Mouse (Mus musculus) testis, postnatal 14 days (tissue): ENCODE results near the gene Gm1123.

Experiments
- DNase-seq: peaks from one replicate; pipeline ENCODE4 v3.0.0; 2021; ENCODE audit warnings: low spot score

Gm1123 gene

DNA sequence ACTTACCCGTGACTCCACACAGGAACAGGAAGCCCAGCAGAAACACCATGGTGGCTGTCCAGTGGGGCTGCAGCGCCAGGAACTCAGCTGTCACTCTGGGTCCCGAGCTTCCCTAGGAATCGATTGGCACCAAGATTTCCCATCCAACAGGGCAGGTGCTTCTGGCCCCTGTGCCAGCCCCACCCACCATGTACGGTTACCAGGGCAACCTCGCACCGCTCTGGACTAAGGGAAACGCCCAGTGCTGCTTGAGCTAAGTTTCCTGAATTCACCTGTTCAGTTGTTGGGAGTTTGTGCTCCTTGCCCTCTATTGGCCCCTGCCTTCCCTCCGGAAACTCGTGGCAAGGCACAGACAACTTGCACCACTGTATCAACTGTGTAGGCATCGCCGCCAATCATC, at the start of gene Gm1123:
Gene Gm1123 (minus strand): TSS at position 141 of the 400 bp plus-strand sequence.
- no peak for DNase-seq

DNA sequence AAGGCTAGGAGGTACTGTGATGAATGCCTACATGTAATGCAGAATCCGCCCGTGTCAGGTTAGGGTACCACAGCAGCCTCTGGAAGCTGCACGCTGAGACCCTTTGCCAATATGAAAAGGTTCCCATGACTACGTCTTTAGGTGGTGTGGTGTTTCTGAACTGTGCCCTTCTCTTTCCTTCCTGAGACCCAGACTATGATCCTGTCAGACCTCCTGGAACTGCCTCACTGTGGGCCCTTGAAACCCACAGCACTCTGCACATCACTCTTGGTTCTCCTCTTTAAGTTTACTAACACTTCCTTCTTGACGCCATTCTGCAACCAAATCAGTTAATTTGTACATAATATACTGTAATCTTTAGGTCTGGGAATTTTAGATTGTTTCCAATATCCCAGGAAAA, 46.2 kb upstream of the Gm1123 start:
- DNase-seq, result no peak

DNA sequence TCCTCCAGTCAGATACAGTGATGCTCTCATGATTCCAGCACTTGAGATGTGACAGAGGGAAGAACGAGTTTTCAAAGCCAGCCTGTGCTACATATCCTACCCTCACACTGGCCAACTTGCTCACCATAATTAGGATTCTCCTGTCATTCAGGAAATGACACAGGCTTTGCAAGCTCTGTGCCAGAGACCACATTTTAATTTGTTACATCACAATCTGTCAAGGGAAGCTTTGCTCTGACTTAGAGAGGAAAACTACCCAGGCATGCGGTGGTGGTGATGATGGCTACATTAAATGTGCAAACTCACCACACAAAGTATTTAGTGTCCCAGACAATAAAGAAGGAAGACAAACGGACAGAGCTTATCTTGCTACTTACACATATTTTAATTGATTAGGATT, 45.8 kb upstream of the Gm1123 start:
- DNase-seq, result no peak

DNA sequence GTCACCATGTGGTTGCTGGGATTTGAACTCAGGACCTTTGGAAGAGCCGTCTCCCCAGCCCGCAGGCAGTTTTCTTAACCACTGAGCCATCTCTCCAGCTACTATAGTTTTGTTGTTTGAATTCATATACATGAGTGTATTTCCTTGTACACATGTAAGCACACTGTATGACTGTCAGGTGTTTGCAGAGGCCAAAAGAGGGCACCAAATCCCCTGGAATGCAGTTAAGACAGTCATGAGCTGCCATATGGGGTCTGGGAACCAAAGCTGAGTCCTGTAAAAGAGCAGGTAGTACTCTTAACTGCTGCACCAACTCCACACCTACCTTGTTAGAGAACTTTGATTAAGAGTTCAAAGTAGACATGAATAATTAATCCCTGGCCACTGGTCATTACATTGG, 45.1 kb upstream of the Gm1123 start:
- DNase-seq, result no peak

DNA sequence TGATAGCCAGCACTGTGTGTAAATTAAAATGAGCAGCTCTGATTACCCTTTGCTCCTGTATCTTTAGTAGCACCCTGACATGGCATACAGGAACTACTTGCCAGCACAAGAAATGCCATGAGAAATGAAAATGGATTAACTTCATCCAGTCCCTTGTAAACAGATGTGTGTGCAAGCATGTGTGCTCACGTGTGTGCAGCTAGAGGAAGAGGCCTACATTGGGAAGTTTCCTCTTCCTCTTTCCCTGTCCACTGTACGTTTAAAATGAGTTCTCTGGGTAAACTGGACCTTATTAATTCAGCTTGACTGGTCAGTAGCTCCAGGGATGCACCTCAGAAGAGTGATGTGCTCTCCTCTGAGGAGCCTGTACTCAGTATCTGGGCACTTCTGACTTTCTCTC, 38.9 kb upstream of the Gm1123 start:
- no peak for DNase-seq

DNA sequence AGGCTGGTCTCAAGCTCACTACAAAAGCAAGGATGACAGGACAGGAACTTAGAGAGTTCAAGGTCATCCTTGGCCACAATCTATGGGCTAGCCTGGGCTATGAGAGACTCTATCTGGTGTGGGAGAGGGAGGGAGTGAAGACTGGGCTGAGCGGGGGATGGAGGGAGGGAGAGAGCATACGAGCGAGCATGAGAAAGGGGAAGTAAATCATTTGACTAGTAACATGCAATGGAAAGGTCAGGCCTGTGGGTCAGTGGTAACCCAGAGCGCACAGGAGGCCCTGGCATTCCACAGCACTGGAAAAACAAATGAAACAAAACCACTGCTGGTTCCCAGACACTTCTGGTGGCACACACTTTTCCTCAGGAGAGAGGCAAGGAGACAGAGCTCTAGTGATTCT, 37.0 kb upstream of the Gm1123 start:
- DNase-seq, result no peak

DNA sequence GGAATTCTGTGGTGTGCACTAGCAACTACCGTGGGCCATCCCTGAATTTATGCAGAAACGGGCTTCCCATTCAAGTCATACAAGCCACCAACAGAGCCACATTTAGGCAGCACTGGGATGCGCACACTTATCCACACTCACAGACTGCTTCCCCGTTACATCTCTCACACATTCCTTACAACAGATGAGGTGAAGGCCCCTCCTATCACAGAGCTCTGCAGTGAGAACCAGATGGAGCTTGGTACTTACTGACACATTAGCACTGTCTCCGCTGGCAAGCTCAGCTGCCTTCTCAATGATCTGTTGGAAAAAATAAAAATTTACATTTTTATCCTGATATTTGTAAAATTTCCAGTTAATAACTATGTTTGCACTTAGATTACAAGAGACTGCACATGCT, 29.8 kb upstream of the Gm1123 start:
- DNase-seq, result no peak

DNA sequence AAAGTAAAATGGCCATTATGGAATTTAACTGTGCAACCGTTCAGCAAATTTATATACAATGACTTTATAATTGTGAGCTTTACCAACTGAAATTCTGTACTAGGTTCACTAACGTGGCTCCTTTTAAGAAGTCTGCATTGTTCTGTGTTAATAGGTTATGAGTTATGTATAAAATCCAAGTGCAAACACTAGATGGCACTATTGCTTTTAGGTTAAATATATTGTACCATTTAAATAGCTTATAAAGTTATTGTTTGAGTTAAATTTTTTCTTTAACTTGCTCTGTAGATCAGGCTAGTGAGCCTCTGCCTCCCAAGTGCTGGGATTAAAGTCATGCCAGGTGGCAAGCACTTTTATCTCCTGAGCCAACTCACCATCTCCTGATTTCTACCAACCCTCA, 28.7 kb upstream of the Gm1123 start:
- no peak for DNase-seq

DNA sequence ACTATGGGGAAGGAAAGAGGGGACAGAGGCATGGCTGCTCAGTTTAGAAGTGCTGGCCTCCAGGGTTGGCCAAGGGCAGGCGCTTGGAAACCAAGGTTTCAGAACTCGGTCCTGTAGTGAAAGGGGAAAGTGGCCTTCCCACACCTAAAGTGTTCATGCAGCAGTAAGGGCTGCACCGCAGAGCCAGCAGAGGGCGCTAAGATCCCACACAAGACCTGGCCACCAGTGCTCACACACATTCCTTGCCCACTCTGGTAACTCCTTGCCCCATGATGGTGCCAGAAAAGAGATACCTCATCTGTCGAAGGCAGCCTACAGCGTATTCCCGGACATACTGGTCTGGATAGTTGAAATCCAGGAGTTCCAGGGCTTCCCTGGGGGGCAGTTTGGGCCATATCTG, 27.0 kb upstream of the Gm1123 start:
- DNase-seq, result peak; percentile 45

DNA sequence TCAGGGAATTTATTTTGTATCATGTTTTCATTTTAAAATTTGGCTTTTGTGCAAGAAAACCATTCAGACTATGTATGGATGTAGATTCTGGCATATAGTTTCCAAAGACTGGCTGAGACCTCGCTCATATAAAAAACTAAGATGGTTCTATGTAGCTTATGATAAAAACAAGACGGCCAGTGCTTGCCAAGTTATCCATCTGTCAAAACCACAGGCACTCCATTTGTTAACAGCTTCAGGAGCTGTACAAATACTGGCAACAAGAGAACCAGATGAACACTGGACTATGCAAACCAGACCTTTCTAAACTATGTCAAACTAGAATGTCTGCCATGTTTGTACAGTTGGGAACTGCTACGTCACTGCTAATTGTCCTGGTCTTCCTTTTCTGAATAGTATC, 22.2 kb upstream of the Gm1123 start:
- DNase-seq, result no peak

DNA sequence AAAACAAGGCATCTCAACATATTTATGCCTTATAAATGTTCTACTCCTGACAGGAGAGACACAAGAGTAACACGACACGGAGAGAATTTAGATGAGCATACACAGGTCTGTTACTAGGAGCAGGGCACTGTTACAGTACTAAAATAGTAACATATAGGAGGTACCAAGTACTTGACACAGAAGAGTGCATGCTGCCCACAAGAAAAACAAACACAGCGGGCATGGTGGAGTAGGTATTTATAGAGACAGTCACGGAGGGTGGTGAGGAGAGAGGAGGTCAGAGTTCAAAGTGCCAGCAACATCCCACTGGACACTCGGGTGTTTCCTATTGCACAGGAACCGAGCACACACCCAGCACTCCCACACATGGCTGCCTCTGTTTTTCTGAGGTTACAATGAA, 14.2 kb upstream of the Gm1123 start:
- DNase-seq, result no peak

DNA sequence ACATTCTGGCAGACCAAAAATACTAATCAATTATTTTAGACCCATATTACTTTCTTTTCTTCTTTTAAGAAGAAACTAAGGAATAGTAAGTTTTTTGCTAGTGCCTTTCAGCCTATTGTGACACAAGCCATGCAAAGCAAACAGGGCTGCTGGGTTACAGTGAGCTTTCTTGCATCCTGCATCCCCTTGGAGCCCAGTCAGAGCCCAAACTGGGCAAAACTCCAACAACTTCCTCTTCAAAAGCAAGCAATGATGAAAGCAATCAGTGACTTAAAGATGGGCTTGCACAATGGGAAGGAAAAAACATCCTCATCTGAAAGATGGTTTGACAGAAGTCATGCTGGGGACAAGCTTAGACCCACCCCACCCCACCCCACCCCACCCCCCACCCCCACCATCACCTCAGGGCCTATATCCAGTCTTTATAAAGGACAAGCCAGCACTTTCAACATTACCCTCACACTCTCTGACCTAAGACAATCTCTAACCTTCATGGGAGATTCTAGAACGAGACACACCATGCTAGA, 13.3 kb upstream of the Gm1123 start:
- no peak for DNase-seq

DNA sequence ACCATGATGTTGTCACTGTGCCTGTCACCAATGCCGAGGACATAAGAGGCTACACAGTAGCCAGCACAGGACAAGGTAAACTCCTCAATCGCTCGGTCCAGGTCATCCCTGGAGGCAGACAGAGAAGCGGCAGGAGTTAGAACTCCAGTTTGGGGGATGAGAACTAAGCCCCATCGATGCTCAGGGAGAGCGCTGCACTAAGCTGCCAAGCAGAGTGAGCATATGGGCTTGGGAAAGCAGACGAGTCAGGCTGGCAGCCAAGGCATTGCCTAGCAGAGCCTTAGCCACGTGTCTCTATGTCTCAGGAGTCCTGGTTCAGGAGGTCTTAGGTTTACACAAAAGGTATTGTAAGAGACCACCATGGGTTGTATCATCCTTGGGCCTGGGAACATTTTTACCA, 9.2 kb upstream of the Gm1123 start:
- no peak for DNase-seq

DNA sequence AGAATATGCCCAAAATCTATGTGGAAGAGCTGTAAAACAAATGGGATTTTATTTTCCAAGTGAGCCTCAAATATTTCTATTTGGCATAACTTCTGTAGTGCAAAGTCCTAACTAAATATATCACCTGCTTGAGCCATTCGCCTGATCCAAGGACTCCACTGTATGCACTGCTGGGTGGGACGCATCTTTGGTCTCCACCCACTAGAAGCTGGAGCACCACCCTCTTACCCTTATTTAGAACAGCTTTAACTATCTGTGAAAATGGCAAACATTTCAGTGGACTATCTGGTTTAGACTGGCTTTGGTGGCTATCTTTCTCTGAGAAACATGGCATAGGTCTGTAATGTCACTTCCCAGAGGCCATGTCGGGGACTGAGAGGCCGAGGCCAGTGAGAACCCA, 7.1 kb upstream of the Gm1123 start:
- no peak for DNase-seq

DNA sequence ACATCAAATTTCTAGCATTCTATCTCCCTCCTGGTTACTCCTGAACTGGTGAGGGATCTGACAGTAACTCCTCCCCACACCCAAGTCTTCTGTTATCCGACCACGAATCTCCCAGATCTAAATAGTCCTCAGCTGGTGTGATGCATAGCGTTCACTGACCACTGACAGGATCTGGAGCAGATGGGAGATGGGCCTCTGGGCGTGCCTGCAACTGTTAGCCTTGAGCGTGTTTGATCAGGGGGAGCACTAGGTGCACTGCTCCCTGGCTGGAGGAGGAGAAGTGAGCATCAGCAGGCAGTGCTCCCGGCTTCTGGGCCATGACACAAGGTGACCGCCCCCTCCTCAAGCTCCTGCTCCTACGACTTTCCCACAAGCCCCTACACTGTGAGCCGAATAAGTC, 6.5 kb upstream of the Gm1123 start:
- no peak for DNase-seq

DNA sequence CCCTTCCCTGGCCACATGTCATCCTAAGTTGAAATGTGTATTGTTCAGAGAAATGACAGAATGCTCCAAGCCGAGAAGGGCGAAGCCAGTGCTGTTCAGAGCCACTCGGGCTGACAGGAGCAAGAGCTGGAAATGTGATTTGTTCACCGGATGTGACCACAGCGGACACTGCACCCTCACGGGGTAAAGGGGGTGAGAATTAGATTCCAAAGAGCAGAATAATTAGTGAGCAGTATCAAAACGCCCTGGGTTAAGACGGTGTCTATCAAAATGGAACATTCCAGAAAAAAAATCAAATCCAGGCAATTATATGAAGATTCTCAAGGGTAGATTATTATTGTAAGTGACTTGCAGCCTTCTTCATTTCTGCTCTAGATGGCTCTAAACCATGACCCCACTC, 1.4 kb downstream of the Gm1123 start:
- DNase-seq, result no peak

DNA sequence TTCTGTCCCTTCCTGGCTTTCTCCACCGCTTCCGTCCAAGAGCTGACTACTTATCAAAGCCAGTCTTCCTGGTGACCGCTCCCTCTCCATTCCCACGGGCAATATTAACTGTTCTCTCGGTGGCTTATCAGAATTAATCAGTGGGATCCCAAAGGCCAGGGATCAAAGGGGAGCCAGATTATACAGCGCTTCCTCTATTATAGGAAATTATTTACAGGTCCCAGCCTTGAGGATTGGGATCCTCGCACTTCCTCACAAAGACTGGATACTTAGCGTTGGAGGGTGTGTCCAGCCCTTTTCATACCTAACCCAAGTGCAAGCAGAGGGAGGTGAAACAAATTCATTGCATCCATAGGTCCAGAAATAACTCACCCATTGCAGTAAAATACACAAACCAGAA, 3.5 kb downstream of the Gm1123 start:
- no peak for DNase-seq

DNA sequence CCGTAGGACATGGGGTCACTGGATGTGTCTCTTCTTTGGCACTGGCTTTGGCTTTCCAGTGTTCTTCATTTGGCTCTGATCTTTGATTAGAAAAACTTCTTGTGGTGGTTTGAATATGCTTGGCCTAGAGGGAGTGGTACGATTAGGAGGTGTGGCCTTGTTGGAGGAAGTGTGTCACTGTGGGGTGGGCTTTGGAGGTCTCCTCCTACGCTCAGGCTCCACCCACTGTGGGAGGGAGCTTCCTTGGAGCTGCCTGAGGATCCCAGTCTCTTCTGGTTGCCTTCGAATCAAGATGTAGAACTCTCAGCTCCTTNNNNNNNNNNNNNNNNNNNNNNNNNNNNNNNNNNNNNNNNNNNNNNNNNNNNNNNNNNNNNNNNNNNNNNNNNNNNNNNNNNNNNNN, 13.8 kb downstream of the Gm1123 start:
- DNase-seq, result no peak

DNA sequence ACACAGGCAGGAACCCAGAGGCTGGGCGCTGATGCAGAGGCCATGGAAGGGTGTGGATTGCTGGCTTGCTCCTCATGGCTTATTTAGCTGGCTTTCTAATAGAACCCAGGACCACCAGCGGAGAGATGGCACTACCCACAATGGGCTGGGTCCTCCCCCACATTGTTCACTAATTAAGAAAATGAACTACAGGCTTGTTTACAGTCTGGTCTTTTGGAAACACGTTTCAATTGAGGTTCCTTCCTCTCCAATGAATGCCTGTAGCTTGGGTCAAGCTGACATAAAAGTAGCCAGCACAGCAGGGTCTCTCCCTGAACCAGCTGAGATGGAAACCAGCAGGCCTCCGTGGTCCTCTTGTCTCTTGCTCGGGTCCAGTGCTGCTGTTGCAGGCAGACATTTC, 14.3 kb downstream of the Gm1123 start:
- no peak for DNase-seq

DNA sequence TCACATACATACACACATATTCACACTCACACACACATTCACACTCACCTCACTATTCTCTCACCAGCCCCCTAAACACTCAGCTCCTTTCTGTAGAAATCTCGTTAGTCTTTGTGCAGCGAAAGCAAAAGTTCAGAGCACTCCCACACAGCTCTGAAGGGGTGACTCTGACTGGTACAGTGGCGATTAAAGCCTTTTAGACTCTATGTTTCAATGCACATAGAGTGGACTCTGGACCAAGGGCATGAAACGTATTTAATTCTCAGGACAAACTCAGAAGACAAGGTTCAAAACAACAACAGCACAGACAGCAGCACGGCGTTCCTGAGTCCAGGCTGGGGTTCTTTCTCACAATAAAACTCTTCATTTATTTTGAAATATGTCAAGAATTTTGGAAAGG, 17.8 kb downstream of the Gm1123 start:
- no peak for DNase-seq

DNA sequence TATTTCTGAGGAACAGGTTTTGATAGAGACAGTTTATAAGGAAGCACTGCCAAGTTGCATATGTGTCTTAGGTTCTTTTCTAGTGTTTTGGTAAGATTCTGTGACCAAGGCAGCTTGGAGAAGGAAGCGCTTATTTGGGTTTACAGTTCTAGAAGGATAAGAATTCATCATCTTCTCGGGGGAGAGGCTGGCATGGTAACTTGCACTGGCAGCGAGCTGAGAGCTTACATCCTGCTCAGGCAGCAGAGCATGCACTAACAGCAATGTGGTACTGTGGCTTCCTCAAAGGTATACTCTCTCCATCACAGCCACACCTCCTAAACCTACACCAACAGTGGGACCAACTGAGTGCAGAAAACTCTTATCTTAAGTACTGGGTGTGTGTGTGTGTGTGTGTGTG, 18.8 kb downstream of the Gm1123 start:
- no peak for DNase-seq

DNA sequence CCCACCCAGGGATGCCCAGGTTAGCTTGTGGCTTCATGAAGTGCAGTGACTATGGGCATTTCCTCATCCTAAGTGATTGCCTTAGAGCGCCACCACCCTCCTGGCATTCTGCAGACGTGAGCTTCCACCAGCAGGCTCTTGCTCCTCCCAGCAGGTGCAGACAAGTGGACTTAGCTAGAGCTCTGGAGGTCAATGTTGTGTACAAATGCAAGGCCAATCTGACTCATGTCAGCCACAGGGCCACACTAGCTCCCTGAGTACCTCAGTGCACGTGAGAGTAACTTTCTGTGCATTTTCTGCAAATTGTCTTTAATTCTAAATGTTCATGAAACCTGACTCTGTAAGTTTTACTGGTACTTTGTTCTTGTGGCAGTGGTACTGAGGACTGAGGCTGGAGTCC, 19.2 kb downstream of the Gm1123 start:
- no peak for DNase-seq

DNA sequence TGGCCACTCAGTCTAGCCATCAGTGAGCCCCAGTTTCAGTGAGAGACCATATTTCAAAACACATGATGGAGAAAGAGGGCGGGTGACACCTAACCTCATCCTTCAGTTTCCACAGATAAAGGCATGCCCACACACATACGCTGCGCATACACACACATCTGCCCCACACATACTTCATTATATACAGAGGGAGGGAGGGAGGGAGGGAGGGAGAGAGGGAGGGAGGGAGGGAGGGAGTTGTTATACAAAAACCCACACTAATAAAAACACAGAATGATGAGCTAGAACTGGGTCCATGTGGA, 25.7 kb downstream of the Gm1123 start:
- no peak for DNase-seq

DNA sequence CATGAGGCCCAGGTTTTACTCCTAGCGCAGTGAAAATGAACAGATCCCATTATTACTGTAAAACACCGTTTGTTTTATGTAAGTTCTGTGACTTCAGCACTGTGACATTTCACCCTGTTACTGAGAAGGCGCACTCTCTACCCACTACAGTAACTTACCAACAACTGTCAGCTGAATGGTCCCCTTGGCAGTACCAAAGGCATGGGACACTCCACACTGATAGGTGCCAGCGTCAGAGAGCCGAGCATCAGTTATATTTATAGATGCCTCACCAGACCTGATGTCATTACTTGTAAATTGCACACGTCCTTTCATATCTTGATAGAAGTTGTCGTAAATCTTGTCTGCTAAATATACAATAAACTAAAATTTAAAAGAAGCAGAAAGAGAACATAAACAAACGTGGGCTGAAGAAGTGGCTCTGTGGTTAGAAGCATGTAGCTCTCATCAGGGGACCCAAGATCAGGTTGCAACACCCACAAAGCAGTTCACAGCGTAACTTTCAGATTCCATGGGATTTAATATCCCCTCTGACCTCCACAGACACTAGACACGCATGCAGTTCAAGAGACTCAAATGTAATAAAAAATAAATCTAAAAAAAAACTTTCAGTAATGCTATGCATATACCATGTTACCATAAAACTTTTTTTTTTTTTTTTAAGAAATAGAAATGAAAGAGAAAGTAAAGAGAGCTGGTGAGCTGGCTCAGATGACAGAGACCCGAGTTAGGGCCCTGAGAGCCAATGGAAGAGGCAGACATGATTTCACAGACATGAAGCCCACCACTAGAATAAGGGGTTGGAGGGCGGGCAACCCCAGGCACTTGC, 26.2 kb downstream of the Gm1123 start:
- no peak for DNase-seq

DNA sequence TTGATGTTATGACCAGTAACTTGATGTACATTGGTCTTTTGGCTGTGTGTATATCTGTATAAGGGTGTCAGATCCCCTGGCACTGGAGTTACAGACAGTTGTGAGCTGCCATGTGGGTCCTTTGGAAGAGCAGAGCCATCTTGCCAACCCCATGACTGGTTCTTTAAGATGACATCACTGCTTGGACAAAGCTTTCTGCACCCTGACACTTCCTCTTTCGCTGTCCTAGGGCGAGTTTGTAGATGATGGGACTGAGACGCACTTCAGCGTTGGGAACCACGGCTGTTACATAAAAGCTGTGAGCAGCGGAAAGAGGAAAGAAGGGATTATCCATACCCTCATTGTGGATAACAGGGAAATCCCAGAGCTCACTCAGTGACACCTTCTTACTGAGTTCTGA, 34.2 kb downstream of the Gm1123 start:
- DNase-seq, result no peak
